Mouse (Mus musculus): ENCODE results near the gene Ankrd61. TPM values are rescaled to one million over a fixed set of nuclear protein-coding genes. Genes with fewer than 3 reads are reported as not detected.

Ankrd61 gene
- polyA plus RNA-seq, 1 experiment: 0.08 TPM

- no peak overlapping the region for H3K4me3 ChIP-seq (ENCODE audit: insufficient read depth, low read depth, low read length)
- peaks cover 5% of the 10 kb centered on the region for H3K36me3 ChIP-seq (ENCODE audit: control insufficient read depth, insufficient read depth, low read length)
- WGBS: 77% methylated on average over 9 of the region's 9 CpGs
- no peak overlapping the region for H3K27ac ChIP-seq (ENCODE audit: insufficient read depth, low read depth, low read length)
- H3K4me1 ChIP-seq (ENCODE audit: control insufficient read depth, insufficient read depth, low read length): no peaks in the 10 kb centered on the region
- TF ChIP-seq CTCF (conservative IDR thresholded peaks at IDR 0.05; ENCODE audit: insufficient read depth, insufficient read length, low read depth, low read length): no peak; the same call in 1 of the 2 replicates
- TF ChIP-seq POLR2A (IDR thresholded peaks at IDR 0.05; ENCODE audit: low read depth, low read length): no peak
- no peaks in the 10 kb centered on the region for H3K27me3 ChIP-seq (replicated peaks; ENCODE audit: control insufficient read depth, insufficient read depth, low read length)
- DNase-seq: no peak
Measured at GRCm38 (mm10) chr5:143892255-143892886, 5.1 kb downstream of the Ankrd61 start.

- no peak for TF ChIP-seq CTCF (conservative IDR thresholded peaks at IDR 0.05; ENCODE audit: insufficient read depth, insufficient read length, low read depth, low read length)
- TF ChIP-seq POLR2A (IDR thresholded peaks at IDR 0.05; ENCODE audit: low read depth, low read length): no peak
- no peak for DNase-seq
- Histone ChIP-seq H3K27ac (ENCODE audit: insufficient read depth, low read depth, low read length) (no peak overlapping the region), H3K36me3 (ENCODE audit: control insufficient read depth, insufficient read depth, low read length) (peaks cover 8% of the 10 kb centered on the region), H3K27me3 (replicated peaks; ENCODE audit: control insufficient read depth, insufficient read depth, low read length) (no peaks in the 10 kb centered on the region), H3K4me1 (ENCODE audit: control insufficient read depth, insufficient read depth, low read length) (no peaks in the 10 kb centered on the region), H3K4me3 (ENCODE audit: insufficient read depth, low read depth, low read length) (no peak overlapping the region)
- WGBS: 59% methylated on average over 6 of the region's 6 CpGs
Measured at GRCm38 (mm10) chr5:143890741-143891140, 6.7 kb downstream of the Ankrd61 start.

GRCm38 (mm10) chr5:143885274-143885673 is 12.2 kb downstream of the Ankrd61 start:
- Histone ChIP-seq H3K27me3 (replicated peaks; ENCODE audit: control insufficient read depth, insufficient read depth, low read length) (no peaks in the 10 kb centered on the region), H3K36me3 (ENCODE audit: control insufficient read depth, insufficient read depth, low read length) (peaks cover 13% of the 10 kb centered on the region), H3K4me1 (ENCODE audit: control insufficient read depth, insufficient read depth, low read length) (no peaks in the 10 kb centered on the region), H3K4me3 (ENCODE audit: insufficient read depth, low read depth, low read length) (no peak overlapping the region), H3K27ac (ENCODE audit: insufficient read depth, low read depth, low read length) (no peak overlapping the region)
- no peak for DNase-seq
- TF ChIP-seq POLR2A (IDR thresholded peaks at IDR 0.05; ENCODE audit: low read depth, low read length): no peak
- no peak for TF ChIP-seq CTCF (conservative IDR thresholded peaks at IDR 0.05; ENCODE audit: insufficient read depth, insufficient read length, low read depth, low read length)
- WGBS: 100% methylated on average over 3 of the region's 3 CpGs

GRCm38 (mm10) chr5:143874571-143874970 is 22.9 kb downstream of the Ankrd61 start:
- Histone ChIP-seq H3K36me3 (ENCODE audit: control insufficient read depth, insufficient read depth, low read length) (no peaks in the 10 kb centered on the region; the same call in none of the 2 replicates), H3K4me1 (ENCODE audit: control insufficient read depth, insufficient read depth, low read length) (no peaks in the 10 kb centered on the region), H3K27me3 (replicated peaks; ENCODE audit: control insufficient read depth, insufficient read depth, low read length) (no peaks in the 10 kb centered on the region), H3K27ac (ENCODE audit: insufficient read depth, low read depth, low read length) (no peak overlapping the region), H3K4me3 (ENCODE audit: insufficient read depth, low read depth, low read length) (no peak overlapping the region)
- no peak for DNase-seq
- no peak for TF ChIP-seq CTCF (conservative IDR thresholded peaks at IDR 0.05; ENCODE audit: insufficient read depth, insufficient read length, low read depth, low read length)
- WGBS: 69% methylated on average over 4 of the region's 4 CpGs

GRCm38 (mm10) chr5:143871547-143872169 is 25.8 kb downstream of the Ankrd61 start:
- Histone ChIP-seq H3K4me1 (ENCODE audit: control insufficient read depth, insufficient read depth, low read length) (no peaks in the 10 kb centered on the region), H3K27me3 (replicated peaks; ENCODE audit: control insufficient read depth, insufficient read depth, low read length) (no peaks in the 10 kb centered on the region), H3K4me3 (ENCODE audit: insufficient read depth, low read depth, low read length) (no peak overlapping the region), H3K27ac (ENCODE audit: insufficient read depth, low read depth, low read length) (no peak overlapping the region), H3K36me3 (ENCODE audit: control insufficient read depth, insufficient read depth, low read length) (no peaks in the 10 kb centered on the region; the same call in 1 of the 2 replicates)
- no peak for DNase-seq
- TF ChIP-seq CTCF (conservative IDR thresholded peaks at IDR 0.05; ENCODE audit: insufficient read depth, insufficient read length, low read depth, low read length): no peak
- TF ChIP-seq POLR2A (IDR thresholded peaks at IDR 0.05; ENCODE audit: low read depth, low read length): no peak
- 77% methylated on average over 11 of the region's 11 CpGs for WGBS

Other genes starting within 250 kb of the Ankrd61 start
- gene Usp42, start 165.4 kb downstream of the Ankrd61 start, polyA plus RNA-seq (2012; rRNA removed): 3.9 and 4.3 TPM in 2 replicates
- gene Eif2ak1, start 79.9 kb downstream of the Ankrd61 start, polyA plus RNA-seq (2012; rRNA removed): 29.9 TPM in 2 replicates
- gene Aimp2, start 12.2 kb upstream of the Ankrd61 start, polyA plus RNA-seq (2012; rRNA removed): 35.9 and 41.9 TPM in 2 replicates
- 2.0 and 2.5 TPM in 2 replicates for gene Pms2, start 12.3 kb upstream of the Ankrd61 start, polyA plus RNA-seq (2012; rRNA removed)
- not detected in 2 replicates for gene Gm42421, start 30.5 kb upstream of the Ankrd61 start, polyA plus RNA-seq (2012; rRNA removed)
- gene Rsph10b, start 35.4 kb upstream of the Ankrd61 start, polyA plus RNA-seq (2012; rRNA removed): 0.31 and 0.61 TPM in 2 replicates
- gene Ccz1, start 117.2 kb upstream of the Ankrd61 start, polyA plus RNA-seq (2012; rRNA removed): 12.9 and 17.3 TPM in 2 replicates
- not detected in 2 replicates for gene Ocm, start 129.0 kb upstream of the Ankrd61 start, polyA plus RNA-seq (2012; rRNA removed)
- gene Lmtk2, start 202.8 kb upstream of the Ankrd61 start, polyA plus RNA-seq (2012; rRNA removed): 29.9 and 30.6 TPM in 2 replicates